Mouse (Mus musculus) hindbrain, postnatal 0 days (tissue): ENCODE measurements around the gene Zfp36l1. TPM values are rescaled to one million over a fixed set of nuclear protein-coding genes. Genes with fewer than 3 reads are reported as not detected.

Experiments
- ATAC-seq: fragments of 200-750 bp; cut with Nextera tagmentation; 2 replicates; pipeline ENCODE4 v1.8.0; 2017; ENCODE audit warnings: mild to moderate bottlenecking, moderate TSS enrichment, moderate library complexity
- DNase-seq: peaks from one replicate; pipeline ENCODE4 v3.0.0-alpha.2; 2015; ENCODE audit warnings: low spot score
- H3K27ac ChIP-seq: fragments of 300-500 bp; sonication (generic); 2 replicates; pipeline ENCODE4 v1.5.1; 2014; ENCODE audit warnings: mild to moderate bottlenecking
- H3K27me3 ChIP-seq: fragments of 300-500 bp; sonication (generic); 2 replicates; pipeline ENCODE4 v1.6.1; 2014; ENCODE audit warnings: low read length, mixed read lengths; ENCODE audit not compliant: insufficient read depth
- H3K36me3 ChIP-seq: fragments of 300-500 bp; sonication (generic); 2 replicates; pipeline ENCODE4 v1.6.1; 2014; ENCODE audit warnings: low read length, mixed read lengths; ENCODE audit not compliant: insufficient read depth
- H3K4me1 ChIP-seq: fragments of 300-500 bp; sonication (generic); 2 replicates; pipeline ENCODE4 v1.6.1; 2014; ENCODE audit warnings: antibody characterized with exemption, low read length, mixed read lengths; ENCODE audit not compliant: insufficient read depth
- H3K4me2 ChIP-seq: fragments of 300-500 bp; sonication (generic); 2 replicates; pipeline ENCODE4 v1.6.1; 2014; ENCODE audit warnings: low read depth, mild to moderate bottlenecking, low read length, moderate library complexity, mixed read lengths
- H3K4me3 ChIP-seq: fragments of 300-500 bp; sonication (generic); 2 replicates; pipeline ENCODE4 v1.5.1; 2014; ENCODE audit warnings: low read length
- H3K9ac ChIP-seq: fragments of 300-500 bp; sonication (generic); replicated peaks from 2 replicates; pipeline ENCODE4 v1.6.1; 2014; ENCODE audit warnings: mild to moderate bottlenecking, low read length, moderate library complexity, mixed read lengths
- H3K9me3 ChIP-seq: fragments of 300-500 bp; sonication (generic); 2 replicates; pipeline ENCODE4 v1.6.1; 2016; ENCODE audit warnings: low read length, mixed read lengths
- CTCF ChIP-seq: IDR thresholded peaks from 2 replicates; pipeline ENCODE4 v1.5.1; 2016; ENCODE audit warnings: antibody characterized with exemption, control low read depth, low read depth
- WGBS: fragments of 180-500 bp; shearing (Covaris S2); extraction: QIAGEN DNeasy Blood & Tissue Kit; methylation state at CpG from one replicate; pipeline ENCODE4 v1.1.7; 2014; 5-methylcytosine and 5-hydroxymethylcytosine counted together
- polyA plus RNA-seq: library from polyadenylated mRNA; unstranded; fragments of >200 nt; fragmentation: Nextera tagmentation; extraction: Ambion mirVana; gene quantifications from 2 replicates; pipeline ENCODE4 v1.2.1, GENCODE M21; 2015
- total RNA-seq: library from RNA; depleted of rRNA; stranded (reverse); fragments of >200 nt; gene quantifications from 2 replicates; pipeline ENCODE4 v1.2.3, GENCODE M21; 2014

The Zfp36l1 gene
- total and polyA plus RNA-seq, 2 experiments from 2014 or later = 61.8 to 65.9 TPM

- WGBS = 40% methylated on average over 17 of the region's 17 CpGs
- Histone ChIP-seq H3K9me3 (no peaks in the 10 kb centered on the region), H3K4me3 (peak overlapping the region; percentile 60), H3K27me3 (no peaks in the 10 kb centered on the region), H3K9ac (peak overlapping the region; percentile 78), H3K4me1 (peaks cover 23% of the 10 kb centered on the region), H3K27ac (peak overlapping the region; percentile 98), H3K4me2 (peak overlapping the region; percentile 60), H3K36me3 (no peaks in the 10 kb centered on the region)
- no peak for TF ChIP-seq CTCF
- DNase-seq (no peak), ATAC-seq (no peak)
These were observed 18.8 kb upstream of the Zfp36l1 start for GRCm38 (mm10) chr12:80131359-80132249.

GRCm38 (mm10) chr12:80130558-80131358, 17.9 kb upstream of the Zfp36l1 start:
- H3K9ac ChIP-seq = no peak overlapping the region; the same call in 1 of the 2 replicates
- H3K36me3 ChIP-seq = no peaks in the 10 kb centered on the region
- H3K4me2 ChIP-seq = peak overlapping the region; percentile 60
- peak; percentile 61 for ATAC-seq
- H3K27me3 ChIP-seq = no peaks in the 10 kb centered on the region
- TF ChIP-seq CTCF = no peak
- H3K4me3 ChIP-seq = peak overlapping the region; percentile 60; the same call in 1 of the 2 replicates
- peak; percentile 61 for DNase-seq
- no peaks in the 10 kb centered on the region for H3K9me3 ChIP-seq
- WGBS = 6% methylated on average over 6 of the region's 6 CpGs
- peaks cover 23% of the 10 kb centered on the region for H3K4me1 ChIP-seq
- H3K27ac ChIP-seq = peak overlapping the region; percentile 98

GRCm38 (mm10) chr12:80129531-80129930, 16.7 kb upstream of the Zfp36l1 start:
- no peaks in the 10 kb centered on the region for H3K27me3 ChIP-seq
- peak; percentile 47 for TF ChIP-seq CTCF
- H3K9me3 ChIP-seq = no peaks in the 10 kb centered on the region
- H3K4me3 ChIP-seq = no peak overlapping the region
- H3K9ac ChIP-seq = no peak overlapping the region
- no peaks in the 10 kb centered on the region for H3K36me3 ChIP-seq
- peak overlapping the region; percentile 76; the same call in 1 of the 2 replicates for H3K27ac ChIP-seq
- H3K4me1 ChIP-seq = peaks cover 23% of the 10 kb centered on the region
- ATAC-seq (no peak), DNase-seq (no peak)
- 0 out of 2 replicates have a peak overlapping the region, but pooled peaks have one; percentile 38 for H3K4me2 ChIP-seq
- 96% methylated on average over 8 of the region's 8 CpGs for WGBS

GRCm38 (mm10) chr12:80127191-80127762, 14.5 kb upstream of the Zfp36l1 start:
- peaks cover 38% of the 10 kb centered on the region for H3K4me1 ChIP-seq
- no peak overlapping the region for H3K4me2 ChIP-seq
- DNase-seq (peak; percentile 51), ATAC-seq (no peak)
- no peak for TF ChIP-seq CTCF
- no peaks in the 10 kb centered on the region for H3K36me3 ChIP-seq
- no peaks in the 10 kb centered on the region for H3K9me3 ChIP-seq
- H3K9ac ChIP-seq = no peak overlapping the region
- no peaks in the 10 kb centered on the region for H3K27me3 ChIP-seq
- no peak overlapping the region for H3K27ac ChIP-seq
- no peak overlapping the region for H3K4me3 ChIP-seq
- WGBS = 51% methylated on average over 5 of the region's 5 CpGs

DNA sequence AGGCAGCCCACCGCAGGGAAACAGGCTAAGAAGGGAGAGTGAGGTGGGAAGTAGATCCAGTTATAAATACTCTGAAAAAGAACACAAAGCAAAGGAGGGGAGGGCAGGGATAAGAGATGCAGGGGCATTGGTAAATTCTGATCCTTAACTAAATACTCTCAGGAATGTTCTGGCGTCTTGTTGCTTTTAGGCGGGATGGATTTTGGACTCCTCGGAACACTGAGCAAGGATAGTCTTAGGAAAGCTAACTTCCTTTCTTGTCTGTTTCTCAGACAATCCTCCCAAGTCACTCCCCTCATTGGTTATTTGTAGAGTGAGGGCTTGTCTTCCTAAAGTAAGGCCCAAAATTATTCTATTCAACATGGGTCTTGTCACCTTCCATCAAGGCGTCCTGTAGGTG, 12.5 kb upstream of the Zfp36l1 start:
- TF ChIP-seq CTCF = no peak
- DNase-seq (no peak), ATAC-seq (no peak)
- Histone ChIP-seq H3K36me3 (no peaks in the 10 kb centered on the region), H3K27me3 (no peaks in the 10 kb centered on the region), H3K9me3 (no peaks in the 10 kb centered on the region), H3K9ac (no peak overlapping the region), H3K4me3 (no peak overlapping the region), H3K4me2 (no peak overlapping the region), H3K4me1 (peaks cover 25% of the 10 kb centered on the region), H3K27ac (no peak overlapping the region)
- 93% methylated on average over 5 of the region's 5 CpGs for WGBS

GRCm38 (mm10) chr12:80124756-80125155, 11.9 kb upstream of the Zfp36l1 start:
- no peak overlapping the region for H3K4me2 ChIP-seq
- ATAC-seq = no peak; the same call in 1 of the 2 replicates
- TF ChIP-seq CTCF = no peak
- no peaks in the 10 kb centered on the region for H3K9me3 ChIP-seq
- no peaks in the 10 kb centered on the region for H3K27me3 ChIP-seq
- 70% methylated on average over 3 of the region's 3 CpGs for WGBS
- no peak overlapping the region for H3K9ac ChIP-seq
- no peak overlapping the region for H3K4me3 ChIP-seq
- DNase-seq = no peak
- no peaks in the 10 kb centered on the region for H3K36me3 ChIP-seq
- no peak overlapping the region for H3K27ac ChIP-seq
- peaks cover 20% of the 10 kb centered on the region for H3K4me1 ChIP-seq
